Mouse (Mus musculus) frontal cortex, postnatal 36 days (tissue): Measurements from ENCODE around the gene Pet100.
"Not testable (repeated sequence)": the region's sequence is repeated elsewhere in the genome, so short reads cannot be mapped to it uniquely, and the experiment has no call there.

ENCODE experiments used
- DNase-seq, 2 experiments: peaks; one replicate each; pipeline ENCODE4 v3.0.0; 2022; ENCODE audit warnings: low spot score in 2 of 2

Gene Pet100

GRCm38 (mm10) chr8:3621199-3621970, at the start of gene Pet100, which contains the start of gene Xab2:
Gene Pet100, plus strand, starts transcription at chr8:3621548.
Gene Xab2, minus strand, starts transcription at chr8:3621316.
- peak; percentile 99 to 100 for DNase-seq

GRCm38 (mm10) chr8:3574546-3574945, 46.8 kb upstream of the Pet100 start:
- DNase-seq: no peak

GRCm38 (mm10) chr8:3576211-3576960, 45.0 kb upstream of the Pet100 start:
- no peak for DNase-seq

- no peak for DNase-seq
Measured at GRCm38 (mm10) chr8:3579390-3580364, 41.7 kb upstream of the Pet100 start.

- DNase-seq: not testable (repeated sequence)
Measured at GRCm38 (mm10) chr8:3581961-3582360, 39.4 kb upstream of the Pet100 start.

- no peak for DNase-seq
Measured at GRCm38 (mm10) chr8:3586452-3586851, 34.9 kb upstream of the Pet100 start.

GRCm38 (mm10) chr8:3586993-3587390, 34.4 kb upstream of the Pet100 start, which contains the start of gene Camsap3:
Gene Camsap3, plus strand, starts transcription at chr8:3587293.
- no peak for DNase-seq

- DNase-seq: peak; percentile 69 to 75
Measured at GRCm38 (mm10) chr8:3587391-3588257, 33.7 kb upstream of the Pet100 start.

GRCm38 (mm10) chr8:3588258-3588633, 33.1 kb upstream of the Pet100 start:
- DNase-seq: no peak

- DNase-seq: no peak
Measured at GRCm38 (mm10) chr8:3593470-3593869, 27.9 kb upstream of the Pet100 start.

GRCm38 (mm10) chr8:3594466-3594865, 26.9 kb upstream of the Pet100 start:
- DNase-seq: no peak

GRCm38 (mm10) chr8:3598054-3598453, 23.3 kb upstream of the Pet100 start:
- DNase-seq: no peak

- DNase-seq: no peak
Measured at GRCm38 (mm10) chr8:3599219-3599618, 22.1 kb upstream of the Pet100 start.

- no peak for DNase-seq
Measured at GRCm38 (mm10) chr8:3600401-3600800, 20.9 kb upstream of the Pet100 start.

- DNase-seq: no peak
Measured at GRCm38 (mm10) chr8:3603439-3603838, 17.9 kb upstream of the Pet100 start.

- no peak for DNase-seq
Measured at GRCm38 (mm10) chr8:3606593-3606992, 14.8 kb upstream of the Pet100 start.

GRCm38 (mm10) chr8:3607822-3608221, 13.5 kb upstream of the Pet100 start:
- DNase-seq: peak; percentile 13 to 17

- peak in 1 of 2 experiments; percentile 21 for DNase-seq
Measured at GRCm38 (mm10) chr8:3609046-3609815, 12.1 kb upstream of the Pet100 start.

GRCm38 (mm10) chr8:3609816-3610150, 11.6 kb upstream of the Pet100 start:
- DNase-seq: no peak

- no peak for DNase-seq
Measured at GRCm38 (mm10) chr8:3622119-3622518, 771 bp downstream of the Pet100 start.
